ENCODE assay signal across 21 mouse cellular contexts in genomic region chr4:149975730-149976254, GRCm38 (mm10). TPM values are rescaled to one million over a fixed set of nuclear protein-coding genes. Genes with fewer than 3 reads are reported as not detected.
DNase-seq lines count a peak whose midpoint lies in the region; ATAC-seq and TF ChIP-seq lines count a peak whose summit lies in the region.
"Had no signal": no experiment of that assay in that cellular context is flagged by ENCODE, and none has a peak within 500 bp of the region (broad histone marks: within the 10 kb centered on the region; RNA-seq: fewer than 3 reads in every experiment).

No protein-coding gene starts in this region.

- H3K36me3 ChIP-seq in liver, adult 2 months (ENCODE audit: control insufficient read depth, insufficient read depth, low read length) = peaks cover 5% of the 10 kb centered on the region; the same call in 1 of the 2 replicates
- H3K36me3 ChIP-seq in liver, embryonic 11.5 days (ENCODE audit: control insufficient read depth, insufficient read depth, low read length) = no peaks in the 10 kb centered on the region
- H3K36me3 ChIP-seq: embryonic facial prominence, embryonic 10.5 days; forebrain, embryonic 15.5 days; hindbrain, embryonic 13.5 days; midbrain, embryonic 12.5 days had no signal

- H3K27ac ChIP-seq in liver, adult 2 months (replicated peaks; ENCODE audit: insufficient read depth, low read depth, low read length) = no peak overlapping the region
- H3K27ac ChIP-seq in liver, embryonic 11.5 days (ENCODE audit: low read depth, low read length) = no peak overlapping the region
- H3K27ac ChIP-seq: embryonic facial prominence, embryonic 10.5 days; forebrain, embryonic 15.5 days; heart, embryonic 13.5 days; hindbrain, embryonic 13.5 days; midbrain, embryonic 12.5 days had no signal

- peak; percentile 63 to 79 for DNase-seq in adrenal gland, adult (ENCODE audit: inconsistent age in 2 of 2, low spot score in 1 of 2)
- DNase-seq in adrenal gland, adult 8-10 months = no peak
- peak; percentile 34 for DNase-seq in liver, adult 2 months (ENCODE audit: extremely low read depth, low read depth, low spot score)
- DNase-seq in liver, embryonic 11.5 days (ENCODE audit: low spot score) = no peak
- peak; percentile 54 for DNase-seq in 3T3-L1 (ENCODE audit: low read depth, low spot score)
- DNase-seq in brain, embryonic 14.5 days (ENCODE audit: low read depth) = peak; percentile 35
- DNase-seq in kidney, postnatal 25 days = no peak
- DNase-seq: cerebellum, adult 9-11 months; gastrocnemius, postnatal 14 days; kidney, adult 18-20 months; layer of hippocampus, adult 9-11 months; lung, postnatal 10 days; right cerebral cortex, postnatal 25 days; thymus, postnatal 36 days had no signal

- no peaks in the 10 kb centered on the region for H3K79me2 ChIP-seq in liver, adult 2 months (ENCODE audit: control insufficient read depth, insufficient read depth, low read length)

- no peak for ATAC-seq in liver, embryonic 11.5 days (replicated peaks; ENCODE audit: low FRiP score)
- ATAC-seq: CD4-positive, CD25-positive, alpha-beta regulatory T cell, adult 4 months; forebrain, embryonic 15.5 days; inflammation-experienced regulatory T-cells, adult 6 months had no signal

- peaks cover 8% of the 10 kb centered on the region for H3K4me1 ChIP-seq in liver, adult 2 months (ENCODE audit: control insufficient read depth, insufficient read depth, low read length)
- H3K4me1 ChIP-seq in liver, embryonic 11.5 days (replicated peaks; ENCODE audit: control insufficient read depth, insufficient read depth, low read length) = peaks cover 10% of the 10 kb centered on the region

- WGBS in liver, adult 2 months = 51% methylated on average over 5 of the region's 5 CpGs
- 74% methylated on average over 5 of the region's 5 CpGs for WGBS in liver, embryonic 11.5 days

- H3K4me3 ChIP-seq in liver, adult 2 months (ENCODE audit: insufficient read depth, low read depth, low read length) = no peak overlapping the region
- H3K4me3 ChIP-seq in liver, embryonic 11.5 days (ENCODE audit: low read depth, low read length) = no peak overlapping the region
- H3K4me3 ChIP-seq: embryonic facial prominence, embryonic 10.5 days; forebrain, embryonic 15.5 days; heart, embryonic 13.5 days; hindbrain, embryonic 13.5 days; midbrain, embryonic 12.5 days had no signal

- no peaks in the 10 kb centered on the region for H3K9me3 ChIP-seq in liver, embryonic 11.5 days (ENCODE audit: control insufficient read depth, low read length)
- H3K9me3 ChIP-seq: embryonic facial prominence, embryonic 10.5 days; forebrain, embryonic 15.5 days; heart, embryonic 13.5 days; hindbrain, embryonic 13.5 days; midbrain, embryonic 12.5 days had no signal

- no peak for TF ChIP-seq CTCF in liver, adult 2 months (IDR thresholded peaks at IDR 0.05; ENCODE audit: low read depth, low read length)
- no peak for TF ChIP-seq CTCF in brain, embryonic 14.5 days (IDR thresholded peaks at IDR 0.05; ENCODE audit: borderline replicate concordance, extremely low read depth, insufficient read depth, insufficient read length)

- no peaks in the 10 kb centered on the region for H3K27me3 ChIP-seq in liver, adult 2 months (ENCODE audit: control insufficient read depth, insufficient read depth, low read length)
- H3K27me3 ChIP-seq in liver, embryonic 11.5 days (replicated peaks; ENCODE audit: control insufficient read depth, insufficient read depth, low read length) = 0 out of 2 replicates have a peak, but pooled peaks cover 4% of the 10 kb centered on the region
- H3K27me3 ChIP-seq: forebrain, embryonic 15.5 days; hindbrain, embryonic 13.5 days had no signal

- no peak overlapping the region for H3K9ac ChIP-seq in liver, adult 2 months (ENCODE audit: low read depth, low read length)
- H3K9ac ChIP-seq in liver, embryonic 11.5 days (ENCODE audit: low read depth, low read length) = no peak overlapping the region
- H3K9ac ChIP-seq: forebrain, embryonic 15.5 days; hindbrain, embryonic 13.5 days; midbrain, embryonic 12.5 days had no signal

- TF ChIP-seq POLR2A in liver, adult 2 months (IDR thresholded peaks at IDR 0.05; ENCODE audit: extremely low read depth, insufficient read depth, low read length) = no peak
- TF ChIP-seq POLR2A in brain, embryonic 14.5 days (IDR thresholded peaks at IDR 0.05; ENCODE audit: borderline replicate concordance, extremely low read depth, insufficient read depth, insufficient read length, poor library complexity, severe bottlenecking) = no peak

- H3K4me2 ChIP-seq in liver, embryonic 11.5 days = no peak overlapping the region
- H3K4me2 ChIP-seq: forebrain, embryonic 15.5 days; heart, embryonic 13.5 days; hindbrain, embryonic 13.5 days; midbrain, embryonic 12.5 days had no signal

RNA-seq across cellular contexts. Expression of gene Spsb1, which starts 20.9 kb away (rescaled TPM):
- 10 to 100 TPM; 17.0 to 29.8 (median 23.9) TPM for total RNA-seq in adrenal gland, adult 8-10 months (2022)
- 0.54 and 0.92 TPM in 2 replicates for total RNA-seq in liver, adult 2 months (2014; rRNA removed)
- polyA plus RNA-seq in liver, adult 2 months (2012; rRNA removed) = 0.91 and 1.3 TPM in 2 replicates
- polyA plus RNA-seq in liver, embryonic 11.5 days (2014; fragmentation: Nextera tagmentation; extraction: Ambion mirVana) = 2.9 and 3.1 TPM in 2 replicates
- 5.2 and 6.4 TPM in 2 replicates for polyA plus RNA-seq in brain, embryonic 14.5 days (2012; rRNA removed)

RNA-seq across cellular contexts. Expression of gene H6pd, which starts 33.0 kb away (rescaled TPM):
- total RNA-seq in adrenal gland, adult 8-10 months (2022) = 100 to 1,000 TPM; 122 to 173 (median 155) TPM
- 121 and 187 TPM in 2 replicates for total RNA-seq in liver, adult 2 months (2014; rRNA removed)
- 183 and 205 TPM in 2 replicates for polyA plus RNA-seq in liver, adult 2 months (2012; rRNA removed)
- polyA plus RNA-seq in liver, embryonic 11.5 days (2014; fragmentation: Nextera tagmentation; extraction: Ambion mirVana) = 9.4 and 9.8 TPM in 2 replicates
- 3.2 and 5.8 TPM in 2 replicates for polyA plus RNA-seq in brain, embryonic 14.5 days (2012; rRNA removed)

Comparison
In these comparisons a context has a peak if more than half of its experiments do, and no peak if none do; other contexts are left out.
1. DNase-seq: peak in adrenal gland, adult (2 of 2), liver, adult 2 months (single experiment), 3T3-L1 (single experiment) and brain, embryonic 14.5 days (single experiment); none in adrenal gland, adult 8-10 months (single experiment), liver, embryonic 11.5 days (single experiment) and kidney, postnatal 25 days (0 of 2).
2. RNA of gene H6pd, which starts 33.0 kb away (polyA plus RNA-seq): 183 to 205 TPM in liver, adult 2 months; 9.4 to 9.8 TPM in liver, embryonic 11.5 days and 3.2 to 5.8 TPM in brain, embryonic 14.5 days; every median in the first group is over 10 times any median in the second.